Mouse (Mus musculus): ENCODE measurements around the gene Olfr1299. TPM values are rescaled to one million over a fixed set of nuclear protein-coding genes. Genes with fewer than 3 reads are reported as not detected.

Olfr1299 gene
- polyA plus RNA-seq (2017; shearing (Covaris generic)): not detected

DNA sequence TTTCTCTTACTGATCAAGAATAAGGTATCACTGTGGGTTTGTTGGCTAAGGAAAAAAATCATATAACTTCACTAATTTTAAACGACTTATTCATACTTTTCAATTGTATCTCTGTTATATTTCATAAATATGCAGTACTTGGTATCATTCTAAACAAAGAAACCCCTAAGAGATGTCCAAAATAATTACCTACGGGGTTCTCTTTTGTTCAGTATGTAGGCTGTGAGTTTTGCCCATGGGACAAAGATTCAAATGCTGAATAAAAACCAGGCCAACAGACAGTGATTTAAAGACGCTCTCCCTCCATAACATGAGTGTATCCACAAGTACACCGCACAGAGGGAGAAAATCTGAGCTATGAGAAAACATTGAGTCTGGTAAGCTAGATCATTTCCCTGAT is at the start of gene Olfr1299:
Olfr1299 (plus strand) TSS at position 301 of the 400 bp plus-strand sequence.

DNA sequence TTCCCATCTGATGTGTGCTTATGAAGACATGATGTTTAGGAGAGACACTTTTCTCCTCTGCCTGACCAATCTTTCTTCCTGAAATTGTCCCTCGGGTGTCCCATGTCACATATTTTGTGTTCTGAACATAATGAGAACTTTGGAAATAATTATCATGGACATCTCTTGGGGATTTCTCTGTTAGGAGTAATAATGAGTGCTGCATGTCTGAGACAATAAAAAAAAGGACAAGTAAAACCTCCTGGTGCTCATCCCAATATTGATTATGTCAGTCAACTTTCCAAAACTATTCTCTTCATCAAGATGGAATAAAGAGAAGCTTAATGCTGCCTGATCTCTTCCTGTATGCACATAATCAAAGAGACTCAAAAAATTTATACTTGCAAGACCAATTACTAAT is 34.8 kb upstream of the Olfr1299 start, which contains the start of gene Olfr1297:
Olfr1297 (minus strand) TSS at position 101 of the 400 bp plus-strand sequence.

DNA sequence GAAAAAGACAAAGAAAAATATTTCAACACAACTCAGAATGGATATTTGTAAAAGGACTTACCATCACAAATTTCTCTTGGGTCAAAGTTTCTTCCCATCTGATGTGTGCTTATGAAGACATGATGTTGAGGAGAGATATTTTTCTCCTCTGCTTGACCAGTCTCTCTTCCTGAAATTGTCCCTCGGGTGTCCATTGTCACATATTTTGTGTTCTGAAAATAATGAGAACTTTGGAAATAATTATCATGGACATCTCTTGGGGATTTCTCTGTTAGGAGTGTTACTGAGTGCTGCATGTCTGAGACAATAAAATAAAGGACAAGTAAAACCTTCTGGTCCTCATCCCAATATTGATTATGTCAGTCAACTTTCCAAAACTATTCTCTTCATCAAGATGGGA is 12.1 kb upstream of the Olfr1299 start, which contains the start of gene Olfr1298:
Olfr1298 (minus strand) TSS at position 101 of the 400 bp plus-strand sequence.

Other genes with a start within 250 kb of the Olfr1299 start
- not detected for gene Olfr1286, start 238.3 kb upstream of the Olfr1299 start, polyA plus RNA-seq (2017; shearing (Covaris generic))
- gene Olfr1287, start 212.3 kb upstream of the Olfr1299 start, polyA plus RNA-seq (2017; shearing (Covaris generic)): not detected
- gene Olfr1288, start 187.3 kb upstream of the Olfr1299 start, polyA plus RNA-seq (2017; shearing (Covaris generic)): not detected
- not detected for gene Olfr1289, start 180.6 kb upstream of the Olfr1299 start, polyA plus RNA-seq (2017; shearing (Covaris generic))
- not detected for gene Olfr1290, start 167.6 kb upstream of the Olfr1299 start, polyA plus RNA-seq (2017; shearing (Covaris generic))
- gene Olfr1291-ps1, start 164.2 kb upstream of the Olfr1299 start, polyA plus RNA-seq (2017; shearing (Covaris generic)): 0.10 TPM
- gene Olfr1293-ps, start 136.2 kb upstream of the Olfr1299 start, polyA plus RNA-seq (2017; shearing (Covaris generic)): not detected
- not detected for gene Olfr1294, start 121.1 kb upstream of the Olfr1299 start, polyA plus RNA-seq (2017; shearing (Covaris generic))
- not detected for gene Olfr1295, start 91.7 kb upstream of the Olfr1299 start, polyA plus RNA-seq (2017; shearing (Covaris generic))
- not detected for gene Olfr1297, start 34.9 kb upstream of the Olfr1299 start, polyA plus RNA-seq (2017; shearing (Covaris generic))
- not detected for gene Olfr1298, start 12.2 kb upstream of the Olfr1299 start, polyA plus RNA-seq (2017; shearing (Covaris generic))
- gene Olfr1301, start 89.6 kb downstream of the Olfr1299 start, polyA plus RNA-seq (2017; shearing (Covaris generic)): not detected
- gene Olfr1302, start 116.0 kb downstream of the Olfr1299 start, polyA plus RNA-seq (2017; shearing (Covaris generic)): not detected
- gene Olfr1303, start 158.9 kb downstream of the Olfr1299 start, polyA plus RNA-seq (2017; shearing (Covaris generic)): not detected
- gene Olfr1305, start 215.7 kb downstream of the Olfr1299 start, polyA plus RNA-seq (2017; shearing (Covaris generic)): not detected

Data from effector memory CD4-positive, alpha-beta T cell, adult 7 months (primary cell).